Mouse (Mus musculus): ENCODE measurements around the gene Tmprss3.
A peak's percentile ranks its signal among the peaks of the same experiment; 100 is the strongest.

DNA sequence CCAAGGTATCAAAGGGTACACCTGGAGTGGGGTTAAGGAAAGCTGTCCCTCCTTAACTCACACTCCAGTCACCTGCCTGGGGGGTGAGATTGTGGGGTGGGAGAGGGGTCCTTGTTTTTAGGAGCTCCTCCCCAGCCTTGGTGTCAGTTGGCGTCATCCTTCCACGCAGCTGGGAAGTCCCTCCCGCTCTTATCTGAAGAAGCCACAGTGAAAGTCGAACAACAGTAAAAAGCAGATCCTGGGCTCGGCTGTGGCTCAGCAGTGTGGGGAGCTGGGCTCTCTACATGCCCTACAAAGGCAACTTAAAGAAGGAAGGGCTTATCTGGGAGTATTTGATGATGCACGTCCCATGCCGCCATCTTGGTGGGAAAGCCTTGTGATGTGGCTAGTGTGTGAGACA lies 11.5 kb upstream of the Tmprss3 start:
- peak; percentile 71 for TF ChIP-seq TAL1 (IDR thresholded peaks at IDR 0.05; ENCODE audit: low read length)
- no peak for TF ChIP-seq MEF2A (IDR thresholded peaks at IDR 0.05; ENCODE audit: extremely low read depth, insufficient replicate concordance, low read depth, low read length, poor library complexity, severe bottlenecking)
- no peak for TF ChIP-seq ZNF384 (IDR thresholded peaks at IDR 0.05; ENCODE audit: low read depth, low read length)
- peak; percentile 83 for TF ChIP-seq ETS1 (IDR thresholded peaks at IDR 0.05; ENCODE audit: low read depth, low read length)
- 0 out of 2 replicates have a peak, but pooled peaks have one; percentile 52 for TF ChIP-seq MYB (IDR thresholded peaks at IDR 0.05; ENCODE audit: low read depth, low read length)
- TF ChIP-seq UBTF (IDR thresholded peaks at IDR 0.05; ENCODE audit: borderline replicate concordance, insufficient read depth, low read depth, low read length) = no peak
- no peak for TF ChIP-seq RAD21 (IDR thresholded peaks at IDR 0.05; ENCODE audit: low read depth, low read length)
- no peak for TF ChIP-seq CTCF (IDR thresholded peaks at IDR 0.05 in 2 of 3, conservative IDR thresholded peaks at IDR 0.05 in 1 of 3; ENCODE audit: control insufficient read depth in 1 of 3, insufficient read depth in 1 of 3, low read depth in 2 of 3, low read length in 3 of 3, poor library complexity in 1 of 3, severe bottlenecking in 1 of 3)
- TF ChIP-seq MAFK (IDR thresholded peaks at IDR 0.05; ENCODE audit: borderline replicate concordance, low read depth, low read length) = no peak
